Mouse (Mus musculus): ENCODE measurements around the gene Lrrc4.

Gene Lrrc4

GRCm38 (mm10) chr6:28767891-28768481, 63.6 kb downstream of the Lrrc4 start:
- DNase-seq (ENCODE audit: low spot score): no peak

DNA sequence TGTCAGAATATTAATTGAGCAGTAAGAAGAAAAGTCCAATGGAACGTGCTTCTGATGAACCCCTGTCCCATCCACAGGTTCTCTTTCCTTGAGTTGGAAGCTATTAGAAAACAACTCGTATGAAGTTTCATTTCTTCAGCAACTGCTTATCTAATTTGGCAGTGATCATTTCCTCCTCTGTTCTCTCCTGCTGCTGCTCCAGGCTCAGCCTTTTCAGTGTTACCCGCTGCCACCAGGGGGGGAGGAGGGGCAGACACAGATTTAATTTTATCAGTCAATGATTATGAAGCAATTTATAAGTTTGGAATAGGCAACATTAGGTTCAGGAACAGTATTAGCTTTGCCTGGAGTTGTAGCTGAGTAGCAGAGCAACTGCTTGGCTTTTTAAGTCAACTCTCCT, 64.9 kb downstream of the Lrrc4 start:
- DNase-seq (ENCODE audit: low spot score): no peak

DNA sequence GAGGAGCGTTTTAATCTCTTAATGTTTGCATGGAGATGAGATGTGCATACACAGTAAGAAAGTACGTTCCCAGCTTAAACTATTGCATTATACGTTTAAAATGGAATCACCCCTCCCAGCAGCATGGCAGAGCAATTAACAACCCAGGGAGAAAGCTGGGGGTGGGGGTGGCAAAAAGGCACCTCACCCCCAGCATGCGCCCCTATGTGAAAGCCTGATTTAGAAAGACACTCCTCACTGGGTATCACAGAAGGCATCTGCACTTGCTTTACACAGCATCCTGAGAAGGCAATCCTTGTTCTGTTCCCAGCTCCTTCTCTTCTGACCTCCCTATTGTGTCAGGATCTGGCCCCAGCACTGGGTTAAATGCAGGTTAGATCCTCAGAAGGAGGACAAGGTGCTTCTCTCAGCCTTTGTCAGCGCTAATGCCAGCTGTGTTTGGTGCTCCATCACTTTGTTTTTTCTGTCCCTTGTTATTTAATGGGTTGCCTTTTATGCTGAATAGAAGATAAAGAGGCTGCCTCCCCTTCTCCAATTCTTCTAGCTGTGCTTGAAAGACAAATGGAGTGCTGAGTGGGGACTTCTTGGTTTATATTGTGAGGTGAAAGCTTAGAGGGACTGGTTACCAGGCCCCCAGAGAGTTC, 69.3 kb downstream of the Lrrc4 start:
- no peak for DNase-seq (ENCODE audit: low spot score)

DNA sequence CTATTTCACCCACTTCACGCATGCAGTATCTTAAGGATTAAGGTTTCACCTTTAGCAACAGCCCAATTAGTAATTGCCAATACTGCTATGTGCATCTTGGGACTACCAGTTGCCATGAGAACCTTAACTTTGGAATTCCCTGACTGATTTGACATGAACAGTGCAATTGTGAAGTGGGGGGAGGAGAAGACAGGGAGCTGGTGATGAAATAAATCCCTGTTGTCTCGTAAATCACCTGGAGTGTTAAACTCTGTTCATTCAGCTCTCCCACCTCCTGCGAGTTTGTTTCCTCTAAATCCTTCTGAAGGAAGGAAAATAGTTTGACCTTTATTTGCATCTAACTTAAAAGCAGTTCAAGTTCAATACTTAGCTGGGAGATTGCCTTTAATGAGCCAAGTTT, 69.8 kb downstream of the Lrrc4 start:
- no peak for DNase-seq (ENCODE audit: low spot score)

DNA sequence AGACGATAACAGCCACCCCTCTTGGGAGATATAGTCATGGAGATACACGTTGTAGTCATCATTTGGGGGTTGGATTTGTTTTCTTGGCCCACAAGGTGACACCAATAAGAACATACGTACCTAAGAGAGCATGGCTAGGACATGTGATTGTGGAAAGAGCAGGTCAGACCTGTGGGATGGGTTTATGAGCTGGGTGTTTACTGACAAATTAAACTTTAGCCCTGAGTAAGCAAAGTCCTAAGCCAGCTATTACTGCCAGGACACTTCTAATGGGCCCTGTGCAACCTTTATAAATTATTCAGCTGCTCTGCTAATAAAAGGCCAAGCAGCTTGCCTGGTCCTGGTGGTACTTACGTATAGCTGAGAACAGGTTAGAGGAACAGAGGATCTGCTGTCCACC, 73.3 kb downstream of the Lrrc4 start:
- DNase-seq (ENCODE audit: low spot score): no peak

- DNase-seq (ENCODE audit: low spot score): no peak
These were observed 75.1 kb downstream of the Lrrc4 start for GRCm38 (mm10) chr6:28756306-28757018.

DNA sequence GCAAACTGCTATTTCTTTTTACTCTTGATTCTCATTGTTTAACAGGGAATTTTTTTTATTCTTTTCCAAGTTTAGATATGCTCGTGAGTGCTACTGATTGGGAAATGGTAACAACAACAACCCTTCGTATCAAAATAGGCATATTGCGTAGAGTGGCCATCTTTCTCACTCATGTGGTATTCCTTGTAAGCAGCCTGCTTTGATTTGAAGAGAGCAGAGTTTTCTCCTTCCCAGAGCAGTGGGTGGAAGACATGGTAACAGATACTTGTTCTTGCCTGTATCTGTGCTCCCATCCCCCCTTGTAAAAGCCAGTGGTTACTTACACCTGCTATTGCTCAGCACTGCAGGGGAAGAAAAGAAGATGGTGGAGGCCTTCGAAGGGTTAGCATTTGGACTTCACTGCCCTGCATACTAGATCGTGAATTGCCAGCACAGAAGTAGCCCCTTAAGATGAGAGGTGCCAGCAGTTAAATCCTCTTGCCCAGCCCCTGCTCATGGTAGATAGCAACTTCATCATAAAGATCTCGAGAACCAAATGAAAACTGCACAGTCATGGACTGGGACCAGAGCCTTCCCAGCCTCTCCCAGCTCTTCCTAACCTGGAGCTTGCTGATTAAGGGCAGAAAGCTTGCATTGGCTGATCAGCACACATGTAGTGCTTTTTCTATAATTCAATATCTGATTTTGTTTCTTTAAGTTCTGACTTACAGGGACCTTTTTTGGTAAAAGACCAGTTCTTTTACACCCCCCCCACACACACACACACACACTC, 77.2 kb downstream of the Lrrc4 start:
- no peak for DNase-seq (ENCODE audit: low spot score)

GRCm38 (mm10) chr6:28753681-28754080, 77.9 kb downstream of the Lrrc4 start:
- DNase-seq (ENCODE audit: low spot score): no peak

DNA sequence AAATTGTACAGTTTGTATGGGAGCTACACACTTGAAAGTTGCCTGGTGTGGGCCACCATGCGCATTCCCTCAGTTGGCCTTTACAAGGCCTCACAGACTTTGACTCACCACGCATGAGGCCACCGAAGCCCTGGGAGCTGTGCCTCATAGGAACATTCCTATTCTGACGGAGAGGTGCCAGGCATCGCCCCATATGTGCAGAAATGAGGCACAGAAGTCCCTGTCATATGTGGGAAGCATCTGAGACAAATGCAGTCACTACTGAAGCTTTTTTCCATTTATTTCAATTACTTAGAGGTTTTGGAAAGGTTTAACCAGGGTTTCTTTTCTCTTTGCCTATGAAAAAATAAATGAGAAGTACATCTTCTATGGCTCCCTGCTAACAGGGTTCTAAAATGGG, 78.3 kb downstream of the Lrrc4 start:
- no peak for DNase-seq (ENCODE audit: low spot score)

DNA sequence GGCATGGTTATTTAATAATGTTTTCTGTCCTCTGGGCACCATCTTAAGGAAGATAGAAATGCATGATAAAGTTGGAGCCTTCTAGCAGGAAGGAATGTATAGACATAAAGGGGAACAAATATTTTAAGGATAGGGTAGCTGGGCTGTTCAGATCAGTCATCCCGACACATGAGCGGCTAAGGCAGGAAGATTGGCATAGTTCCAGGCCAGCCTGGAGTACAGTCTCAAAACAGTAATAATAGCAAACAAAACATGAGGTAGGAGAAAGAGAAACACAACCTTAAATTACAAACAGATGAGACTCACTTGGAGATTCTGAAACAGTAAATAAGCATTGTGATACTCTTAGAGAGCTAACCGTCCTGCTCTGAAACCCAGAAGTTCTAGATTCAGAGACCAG, 80.4 kb downstream of the Lrrc4 start:
- DNase-seq (ENCODE audit: low spot score): no peak

GRCm38 (mm10) chr6:28749224-28749623, 82.3 kb downstream of the Lrrc4 start:
- no peak for DNase-seq (ENCODE audit: low spot score)

GRCm38 (mm10) chr6:28747931-28748670, 83.4 kb downstream of the Lrrc4 start:
- no peak for DNase-seq (ENCODE audit: low spot score)

GRCm38 (mm10) chr6:28747025-28747424, 84.5 kb downstream of the Lrrc4 start:
- DNase-seq (ENCODE audit: low spot score): no peak

DNA sequence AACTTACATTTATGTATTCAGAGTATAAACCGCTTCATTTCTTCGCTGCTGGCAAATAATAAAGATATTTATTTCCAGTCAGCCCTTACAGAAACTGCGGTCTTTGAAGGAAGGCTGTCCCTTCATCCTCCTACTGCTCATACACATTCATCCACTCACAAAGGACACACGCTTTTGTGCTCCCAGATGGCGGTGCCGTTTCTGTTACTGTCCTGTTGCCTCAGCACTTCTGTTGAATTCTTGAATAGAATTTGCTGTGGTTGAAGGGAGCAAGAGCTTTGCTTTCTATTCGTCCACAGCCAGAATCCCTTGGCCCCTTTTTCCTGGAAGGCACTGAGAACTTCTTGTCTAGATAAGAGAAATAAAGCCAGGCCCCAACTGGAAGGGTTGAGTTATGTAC, 85.7 kb downstream of the Lrrc4 start:
- DNase-seq (ENCODE audit: low spot score): no peak

- DNase-seq (ENCODE audit: low spot score): no peak
These were observed 88.0 kb downstream of the Lrrc4 start for GRCm38 (mm10) chr6:28743586-28743985.

DNA sequence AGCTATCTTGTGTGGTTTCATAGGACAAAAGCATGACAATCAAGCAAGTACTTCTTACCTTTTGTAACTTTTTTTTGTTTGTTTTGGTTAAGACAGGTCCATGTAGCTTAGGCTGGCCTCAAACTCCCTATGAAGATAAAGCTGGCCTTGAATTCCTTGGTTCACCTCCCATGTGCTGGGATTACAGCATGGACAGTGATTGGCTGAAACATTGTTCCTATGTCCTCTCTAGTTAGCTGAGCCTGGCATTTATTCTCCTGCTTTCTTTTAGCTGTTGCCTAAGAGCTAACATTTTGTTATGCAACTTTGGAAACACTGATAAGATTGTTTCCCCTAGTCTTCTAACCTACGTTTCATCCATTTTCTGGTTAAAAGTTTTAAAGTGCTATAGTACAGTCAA, 93.9 kb downstream of the Lrrc4 start:
- no peak for DNase-seq (ENCODE audit: low spot score)

- DNase-seq (ENCODE audit: low spot score): no peak
These were observed 94.9 kb downstream of the Lrrc4 start for GRCm38 (mm10) chr6:28736665-28737064.

DNA sequence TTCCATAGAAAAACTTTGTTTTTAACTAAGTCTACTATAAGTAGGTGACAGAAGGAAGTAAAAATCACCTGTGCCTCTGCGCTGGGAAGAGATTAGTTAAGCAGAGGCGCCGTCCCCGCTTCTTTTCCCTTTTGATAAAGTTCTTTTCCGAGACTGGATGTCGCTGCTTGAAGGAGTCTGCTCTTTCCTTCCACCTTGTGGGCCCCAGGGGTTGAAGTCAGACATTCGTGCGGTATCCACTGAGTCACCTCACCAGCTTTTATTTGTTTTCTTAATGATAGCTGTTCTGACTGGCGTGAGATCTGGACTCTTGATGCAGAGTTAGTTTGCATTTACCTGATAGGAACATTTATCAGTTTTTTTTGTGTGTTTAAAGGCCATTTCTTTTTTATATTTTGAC, 96.4 kb downstream of the Lrrc4 start:
- DNase-seq (ENCODE audit: low spot score): no peak

DNA sequence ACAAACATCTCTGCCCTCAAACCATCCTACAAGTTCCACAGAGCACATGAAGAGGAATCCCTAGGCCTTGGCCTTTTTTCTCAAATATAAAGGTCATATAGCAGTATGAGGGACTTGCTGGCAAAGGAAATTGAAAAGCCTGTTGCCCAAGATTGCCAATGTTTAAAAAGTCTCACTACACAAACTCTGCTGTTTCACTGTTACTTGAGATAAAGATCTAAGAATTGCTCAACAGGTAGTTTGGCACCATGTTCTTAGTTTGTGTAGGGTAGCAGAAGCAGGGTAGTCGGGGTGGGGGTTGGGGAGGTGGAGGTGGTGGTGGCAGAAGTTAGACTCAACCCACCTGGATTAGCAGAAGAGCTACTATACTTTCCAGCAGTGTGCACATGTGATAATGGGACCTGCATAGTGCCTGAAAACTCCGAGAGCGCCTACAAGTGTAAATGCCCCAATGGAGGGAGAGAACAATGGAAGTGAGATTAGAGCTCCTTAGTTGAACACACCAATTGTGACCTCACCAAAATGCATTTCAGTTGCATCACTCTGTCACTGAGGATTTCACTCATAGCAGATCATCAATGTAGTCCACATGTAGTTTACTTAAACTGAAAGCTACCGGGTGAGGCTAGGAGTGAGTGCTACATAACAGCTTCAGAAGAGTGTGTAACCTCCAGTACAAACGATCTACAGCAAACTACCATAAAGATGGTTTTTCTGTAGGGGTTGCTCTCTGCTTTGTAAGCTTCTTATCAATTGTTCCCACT, 97.5 kb downstream of the Lrrc4 start:
- no peak for DNase-seq (ENCODE audit: low spot score)

GRCm38 (mm10) chr6:28731246-28731645, 100.3 kb downstream of the Lrrc4 start:
- DNase-seq (ENCODE audit: low spot score): no peak

GRCm38 (mm10) chr6:28729649-28730048, 101.9 kb downstream of the Lrrc4 start:
- DNase-seq (ENCODE audit: low spot score): no peak
